Mouse (Mus musculus): Measurements from ENCODE around the gene Chrna4. TPM values are rescaled to one million over a fixed set of nuclear protein-coding genes. Genes with fewer than 3 reads are reported as not detected.

Gene Chrna4
- total RNA-seq (2023) = not detected

GRCm38 (mm10) chr2:181043437-181043836 lies at the start of gene Chrna4:
TSS of gene Chrna4 (minus strand) at chr2:181043546.

GRCm38 (mm10) chr2:180986449-180986848 lies 56.9 kb downstream of the Chrna4 start, which contains the start of gene Col20a1:
TSS of gene Col20a1 (plus strand) at chr2:180986535.

Other genes with a start within 250 kb of the Chrna4 start
- gene Ythdf1, start 122.6 kb downstream of the Chrna4 start, total RNA-seq (2023) = 10 to 100 TPM; 79.9 to 95.6 TPM
- gene Birc7, start 114.5 kb downstream of the Chrna4 start, total RNA-seq (2023) = not detected
- not detected for gene Nkain4, start 88.8 kb downstream of the Chrna4 start, total RNA-seq (2023)
- 10 to 100 TPM; 75.3 to 81.5 TPM for gene Arfgap1, start 76.3 kb downstream of the Chrna4 start, total RNA-seq (2023)
- gene Col20a1, start 57.0 kb downstream of the Chrna4 start, total RNA-seq (2023) = 1 to 10 TPM; 1.0 to 1.4 TPM
- gene Kcnq2, start 91.8 kb upstream of the Chrna4 start, total RNA-seq (2023) = not detected
- gene Eef1a2, start 113.5 kb upstream of the Chrna4 start, total RNA-seq (2023) = not detected
- gene Ppdpf, start 143.7 kb upstream of the Chrna4 start, total RNA-seq (2023) = 100 to 1,000 TPM; 177 to 221 TPM
- gene Ptk6, start 159.2 kb upstream of the Chrna4 start, total RNA-seq (2023) = under 1 TPM; 0.44 to 0.52 TPM
- gene Srms, start 169.6 kb upstream of the Chrna4 start, total RNA-seq (2023) = 1 to 10 TPM; 3.5 to 5.3 TPM
- gene Fndc11, start 176.5 kb upstream of the Chrna4 start, total RNA-seq (2023) = under 1 TPM; 0.65 to 0.78 TPM
- gene Helz2, start 198.5 kb upstream of the Chrna4 start, total RNA-seq (2023) = 100 to 1,000 TPM; 341 to 430 TPM
- 10 to 100 TPM; 52.0 to 60.7 TPM for gene Gmeb2, start 244.5 kb upstream of the Chrna4 start, total RNA-seq (2023)

All from B cell, adult 67 days (primary cell).